Mouse (Mus musculus) G1E (cell line): ENCODE data around the gene Vps4a. TPM values are rescaled to one million over a fixed set of nuclear protein-coding genes. Genes with fewer than 3 reads are reported as not detected.
"Not testable (repeated sequence)": the region's sequence is repeated elsewhere in the genome, so short reads cannot be mapped to it uniquely, and the experiment has no call there.

Experiments used
- ATAC-seq: 2 replicates; pipeline ENCODE4 v1.8.0; 2016; ENCODE audit warnings: mild to moderate bottlenecking; ENCODE audit not compliant: insufficient number of reproducible peaks, poor library complexity, low FRiP score, severe bottlenecking; ENCODE audit errors: extremely low read depth
- DNase-seq: peaks from one replicate; pipeline ENCODE4 v3.0.0; 2012; ENCODE audit warnings: low spot score
- H3K27me3 ChIP-seq: 2 replicates; pipeline ENCODE4 v1.6.1; 2012; ENCODE audit warnings: mild to moderate bottlenecking, low read length, inconsistent platforms; ENCODE audit not compliant: insufficient read depth
- H3K36me3 ChIP-seq: replicated peaks from 2 replicates; pipeline ENCODE3; 2012; ENCODE audit warnings: mild to moderate bottlenecking, inconsistent platforms
- H3K4me1 ChIP-seq: 2 replicates; pipeline ENCODE4 v1.6.1; 2012; ENCODE audit warnings: low read depth, low read length, inconsistent platforms, mixed read lengths; ENCODE audit not compliant: insufficient read depth
- H3K4me3 ChIP-seq: 2 replicates; pipeline ENCODE4 v1.5.1; 2012; ENCODE audit warnings: low read depth, mild to moderate bottlenecking, inconsistent platforms, low read length, moderate library complexity, mixed read lengths
- H3K9me3 ChIP-seq: replicated peaks from 2 replicates; pipeline ENCODE4 v1.6.1; 2012; ENCODE audit warnings: inconsistent platforms
- CTCF ChIP-seq: IDR thresholded peaks from 2 replicates; pipeline ENCODE4 v1.5.1; 2012; ENCODE audit warnings: low read depth, low read length, inconsistent platforms, mixed read lengths
- GATA1 ChIP-seq: IDR thresholded peaks from 2 replicates; pipeline ENCODE4 v1.6.1; 2012; ENCODE audit warnings: borderline replicate concordance, low read length, inconsistent platforms, mixed read lengths
- GATA2 ChIP-seq: IDR thresholded peaks from 2 replicates; pipeline ENCODE4 v1.6.1; 2012; ENCODE audit warnings: low read depth, low read length, inconsistent platforms, borderline replicate concordance
- POLR2AphosphoS5 ChIP-seq: IDR thresholded peaks from 2 replicates; pipeline ENCODE4 v1.6.1; 2012; ENCODE audit warnings: low read depth, low read length, inconsistent platforms; ENCODE audit not compliant: insufficient replicate concordance
- TAL1 ChIP-seq: conservative IDR thresholded peaks from 2 replicates; pipeline ENCODE4 v1.6.1; 2012; ENCODE audit warnings: low read depth, low read length, inconsistent platforms, mixed read lengths
- polyA plus RNA-seq: library from polyadenylated mRNA; stranded (reverse); fragments of >175 nt; gene quantifications from 2 replicates; pipeline ENCODE4 v1.2.3, GENCODE M21; 2012
- total RNA-seq, 2 experiments: library from RNA; stranded (forward) in 1 of 2; stranded (reverse) in 1 of 2; fragments of 200-1000 nt in 1 of 2; fragments of >200 nt in 1 of 2; fragmentation: Nextera tagmentation in 1 of 2; gene quantifications; 2 replicates each; pipeline ENCODE4 v1.2.3; 2014 to 2017

Gene Vps4a
- total and polyA plus RNA-seq, 3 experiments = 22.0 to 51.2 (median 27.3) TPM

- no peak for ATAC-seq
Observed at GRCm38 (mm10) chr8:107029310-107029709, 1.7 kb upstream of the Vps4a start.

GRCm38 (mm10) chr8:107030058-107030457, 964 bp upstream of the Vps4a start:
- peaks cover 7% of the 10 kb centered on the region for H3K27me3 ChIP-seq
- TF ChIP-seq GATA1 = no peak
- TF ChIP-seq TAL1 = no peak
- no peak for TF ChIP-seq POLR2AphosphoS5
- TF ChIP-seq GATA2 = no peak
- H3K36me3 ChIP-seq = peaks cover 19% of the 10 kb centered on the region
- H3K9me3 ChIP-seq = no peaks in the 10 kb centered on the region
- ATAC-seq = no peak
- H3K4me3 ChIP-seq = peak overlapping the region; percentile 36; the same call in 1 of the 2 replicates
- no peak for DNase-seq
- peaks cover 40% of the 10 kb centered on the region for H3K4me1 ChIP-seq

More at GRCm38 (mm10) chr8:107029310-107029709, 1.7 kb upstream of the Vps4a start:
- DNase-seq = no peak
- Histone ChIP-seq H3K27me3 (peaks cover 7% of the 10 kb centered on the region), H3K4me1 (peaks cover 39% of the 10 kb centered on the region), H3K9me3 (no peaks in the 10 kb centered on the region), H3K36me3 (peaks cover 13% of the 10 kb centered on the region), H3K4me3 (no peak overlapping the region)
- TF ChIP-seq CTCF = no peak
- no peak for TF ChIP-seq GATA1
- TF ChIP-seq GATA2 = no peak
- no peak for TF ChIP-seq TAL1
- no peak for TF ChIP-seq POLR2AphosphoS5

- Histone ChIP-seq H3K4me3 (peak overlapping the region; percentile 95), H3K36me3 (peaks cover 35% of the 10 kb centered on the region), H3K27me3 (no peaks in the 10 kb centered on the region), H3K4me1 (peaks cover 40% of the 10 kb centered on the region), H3K9me3 (no peaks in the 10 kb centered on the region)
- ATAC-seq (no peak), DNase-seq (no peak)
- no peak for TF ChIP-seq CTCF
Observed at GRCm38 (mm10) chr8:107031577-107032090, 612 bp downstream of the Vps4a start.

GRCm38 (mm10) chr8:107033609-107034008, 2.6 kb downstream of the Vps4a start:
- ATAC-seq, DNase-seq: not testable (repeated sequence)
- H3K4me1 ChIP-seq = peaks cover 38% of the 10 kb centered on the region

DNA sequence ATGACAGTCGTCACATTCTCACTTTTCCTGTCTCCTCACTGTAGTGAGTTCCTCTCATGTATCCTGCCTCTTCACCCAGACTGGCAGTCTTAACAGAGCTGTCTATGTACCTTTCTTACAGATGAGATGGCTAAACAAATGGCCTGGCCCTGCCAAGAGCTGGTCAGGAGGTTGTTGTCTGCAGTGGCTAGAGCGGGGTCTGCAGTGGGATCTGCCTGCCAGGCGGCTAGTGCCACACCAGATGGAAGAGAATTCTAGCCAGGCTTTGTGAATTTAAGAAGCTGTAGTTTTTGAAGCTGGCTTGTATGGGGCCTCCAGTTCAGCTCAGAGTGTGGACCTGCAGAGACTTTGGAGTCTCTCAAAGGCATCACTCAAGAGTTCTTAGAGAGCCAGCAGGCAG, 4.6 kb downstream of the Vps4a start:
- no peaks in the 10 kb centered on the region for H3K9me3 ChIP-seq
- no peak for ATAC-seq
- H3K36me3 ChIP-seq = peaks cover 65% of the 10 kb centered on the region
- DNase-seq = no peak
- H3K27me3 ChIP-seq = no peaks in the 10 kb centered on the region
- peaks cover 24% of the 10 kb centered on the region for H3K4me1 ChIP-seq
- no peak for TF ChIP-seq TAL1
- no peak for TF ChIP-seq CTCF
- no peak for TF ChIP-seq POLR2AphosphoS5
- TF ChIP-seq GATA1 = no peak
- no peak for TF ChIP-seq GATA2
- no peak overlapping the region for H3K4me3 ChIP-seq

More at GRCm38 (mm10) chr8:107033609-107034008, 2.6 kb downstream of the Vps4a start:
- H3K9me3 ChIP-seq, H3K4me3 ChIP-seq, H3K27me3 ChIP-seq: not testable (repeated sequence)
- H3K36me3 ChIP-seq = peaks cover 46% of the 10 kb centered on the region

GRCm38 (mm10) chr8:107036626-107037025, 5.6 kb downstream of the Vps4a start:
- Histone ChIP-seq H3K4me1 (peaks cover 24% of the 10 kb centered on the region), H3K27me3 (no peaks in the 10 kb centered on the region), H3K36me3 (peaks cover 75% of the 10 kb centered on the region), H3K9me3 (no peaks in the 10 kb centered on the region), H3K4me3 (no peak overlapping the region)
- TF ChIP-seq TAL1 (no peak), CTCF (no peak), GATA2 (no peak), POLR2AphosphoS5 (no peak), GATA1 (no peak)
- DNase-seq (no peak), ATAC-seq (no peak)

DNA sequence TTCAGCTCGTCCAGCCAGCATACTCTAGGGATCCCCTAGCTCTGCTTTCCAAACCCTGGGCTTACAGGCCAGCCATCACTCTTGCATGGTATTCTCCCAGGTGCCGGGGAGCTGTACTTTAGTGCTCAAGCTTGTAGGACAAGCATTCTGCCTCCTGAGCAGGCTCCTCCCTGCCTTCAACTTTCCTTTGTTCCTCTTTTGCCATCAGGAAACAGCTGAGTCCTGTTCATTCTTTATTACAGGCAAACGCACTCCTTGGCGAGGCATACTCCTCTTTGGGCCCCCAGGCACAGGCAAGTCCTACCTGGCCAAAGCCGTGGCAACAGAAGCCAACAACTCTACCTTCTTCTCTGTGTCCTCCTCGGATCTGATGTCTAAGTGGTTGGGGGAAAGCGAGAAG, 9.6 kb downstream of the Vps4a start:
- Histone ChIP-seq H3K4me3 (no peak overlapping the region), H3K27me3 (no peaks in the 10 kb centered on the region), H3K9me3 (no peaks in the 10 kb centered on the region), H3K36me3 (peaks cover 90% of the 10 kb centered on the region), H3K4me1 (peaks cover 12% of the 10 kb centered on the region; the same call in 1 of the 2 replicates)
- ATAC-seq = no peak
- no peak for DNase-seq
- no peak for TF ChIP-seq TAL1
- no peak for TF ChIP-seq GATA2
- no peak for TF ChIP-seq GATA1
- TF ChIP-seq CTCF = no peak
- no peak for TF ChIP-seq POLR2AphosphoS5
